Mouse (Mus musculus): ENCODE results near the gene Guca2a.
"Not testable (repeated sequence)": the region's sequence is repeated elsewhere in the genome, so short reads cannot be mapped to it uniquely, and the experiment has no call there.

Gene Guca2a

DNA sequence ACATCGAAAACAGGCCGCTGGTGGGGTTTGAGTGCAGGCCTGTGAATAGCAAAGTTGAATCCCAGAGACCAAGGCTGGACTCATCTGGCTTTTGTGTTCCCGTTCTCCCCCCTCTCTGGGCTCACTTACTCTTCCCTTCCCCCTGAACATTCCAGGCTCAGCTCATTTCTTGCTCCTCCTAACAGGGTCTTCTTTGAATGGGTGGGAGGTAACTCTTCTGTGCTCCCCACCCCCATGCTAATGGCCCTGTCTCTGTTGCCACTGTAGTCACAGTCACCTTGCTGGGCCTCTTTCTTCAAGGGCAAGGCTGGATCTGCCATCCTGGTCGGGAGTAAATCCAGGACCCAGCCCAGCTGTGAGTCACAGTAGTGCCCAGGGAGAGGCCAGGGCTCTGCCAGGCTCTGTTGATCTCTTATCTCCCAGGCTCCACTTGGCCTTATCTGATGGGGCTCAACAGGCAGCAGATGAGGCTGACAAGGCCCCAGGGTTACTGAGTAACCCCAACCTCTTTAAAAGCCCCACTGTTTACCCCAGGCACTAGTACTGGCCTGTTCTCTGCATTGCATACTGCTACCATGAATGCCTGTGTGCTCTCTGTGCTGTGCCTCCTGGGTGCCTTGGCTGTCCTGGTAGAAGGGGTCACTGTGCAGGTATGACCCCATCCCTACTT is at the start of gene Guca2a:
Gene Guca2a, plus strand, starts transcription at position 529 of the 670 bp plus-strand sequence.
- DNase-seq (ENCODE audit: low read depth), result no peak

DNA sequence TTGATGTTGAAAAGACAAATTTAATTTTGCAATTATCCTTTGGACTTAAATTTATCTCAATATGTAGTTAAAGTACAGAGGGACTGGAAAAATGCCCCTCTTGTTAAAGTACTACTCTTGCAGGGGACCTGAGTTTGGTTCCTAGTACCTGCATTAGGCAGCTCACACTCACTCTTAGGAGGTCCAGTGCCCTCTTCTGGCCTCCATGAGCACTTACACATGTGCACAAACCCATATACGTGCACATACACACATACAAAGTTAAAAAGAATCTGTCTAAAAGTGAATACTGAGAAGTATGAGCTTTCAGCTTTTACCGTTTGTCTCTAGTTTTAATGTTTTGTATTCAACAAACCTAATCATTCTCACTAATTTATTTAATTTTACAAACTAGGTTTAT is 49.5 kb upstream of the Guca2a start:
- no peak for DNase-seq (ENCODE audit: low read depth)

DNA sequence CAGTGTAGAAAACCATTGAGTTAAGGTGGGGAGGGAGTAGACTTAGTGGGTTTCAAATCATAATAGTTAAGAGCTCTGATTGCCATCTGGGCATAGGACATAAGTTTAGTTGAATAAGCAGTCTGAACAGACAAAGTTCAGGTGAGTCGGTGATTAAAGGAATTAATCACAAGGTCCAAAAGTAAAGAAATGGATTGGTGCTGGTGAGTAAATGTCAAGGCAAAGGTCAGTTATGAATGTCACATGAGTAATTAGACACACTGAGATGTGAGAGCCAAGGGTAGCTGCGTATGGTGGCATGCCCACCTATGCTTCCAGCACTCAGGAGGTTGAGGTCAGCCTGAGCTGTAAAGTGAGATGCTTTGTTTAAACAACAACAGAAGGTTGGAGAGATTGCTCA is 48.1 kb upstream of the Guca2a start:
- no peak for DNase-seq (ENCODE audit: low read depth)

DNA sequence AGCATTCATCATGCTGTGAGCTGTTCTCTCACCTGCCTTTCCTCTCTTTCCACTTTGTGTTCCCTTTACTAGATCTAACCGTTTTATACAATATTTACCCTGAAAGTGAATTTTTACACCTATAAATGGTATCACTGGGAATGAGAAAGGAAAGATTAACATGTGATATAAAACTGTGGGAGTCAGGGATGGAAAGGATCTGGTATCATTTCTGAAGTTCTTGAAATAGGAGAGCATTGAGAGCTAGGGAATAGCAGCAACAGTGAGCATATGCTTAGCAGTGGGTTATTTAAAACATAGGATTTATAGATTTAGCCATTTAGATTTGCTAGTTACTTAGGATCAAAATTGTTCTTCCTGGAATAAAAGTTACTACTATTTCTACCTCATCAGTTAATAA is 47.5 kb upstream of the Guca2a start:
- DNase-seq (ENCODE audit: low read depth), result no peak

DNA sequence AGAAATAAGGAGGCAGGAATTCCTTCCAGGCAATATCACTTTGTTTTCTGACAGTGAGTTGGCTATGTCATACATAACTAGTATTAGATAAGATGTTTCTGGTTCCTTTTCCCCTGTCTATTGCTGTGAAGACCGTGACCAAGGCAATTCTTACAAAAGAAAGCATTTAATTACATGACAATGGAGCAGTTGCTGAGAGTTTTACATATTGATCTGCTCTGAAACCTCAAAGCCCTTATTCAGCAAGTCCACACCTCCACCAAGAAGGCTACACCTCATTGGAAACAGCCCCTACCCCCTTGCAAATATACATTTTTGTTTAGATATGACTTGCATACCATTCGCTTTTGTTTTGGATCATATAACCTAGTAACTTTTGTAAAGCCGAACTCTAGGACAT is 45.0 kb upstream of the Guca2a start:
- no peak for DNase-seq (ENCODE audit: low read depth)

DNA sequence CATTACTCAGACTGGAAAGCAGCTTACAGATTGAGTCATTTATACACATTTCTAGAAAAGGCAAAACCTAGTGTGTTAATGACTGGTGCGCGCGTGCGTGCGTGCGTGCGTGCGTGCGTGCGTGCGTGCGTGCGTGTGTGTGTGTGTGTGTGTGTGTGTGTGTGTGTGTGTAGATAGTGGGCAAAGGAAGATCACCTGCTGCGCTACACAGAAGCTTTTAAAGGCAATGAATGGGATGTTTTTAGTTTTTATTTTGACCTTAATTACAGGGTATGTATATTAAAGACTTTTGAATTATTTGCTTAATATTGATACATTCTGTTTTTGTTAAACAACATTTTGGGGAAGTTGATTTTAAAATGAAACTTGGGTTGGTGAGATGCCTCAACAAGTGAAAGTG is 43.2 kb upstream of the Guca2a start:
- DNase-seq (ENCODE audit: low read depth), result no peak

DNA sequence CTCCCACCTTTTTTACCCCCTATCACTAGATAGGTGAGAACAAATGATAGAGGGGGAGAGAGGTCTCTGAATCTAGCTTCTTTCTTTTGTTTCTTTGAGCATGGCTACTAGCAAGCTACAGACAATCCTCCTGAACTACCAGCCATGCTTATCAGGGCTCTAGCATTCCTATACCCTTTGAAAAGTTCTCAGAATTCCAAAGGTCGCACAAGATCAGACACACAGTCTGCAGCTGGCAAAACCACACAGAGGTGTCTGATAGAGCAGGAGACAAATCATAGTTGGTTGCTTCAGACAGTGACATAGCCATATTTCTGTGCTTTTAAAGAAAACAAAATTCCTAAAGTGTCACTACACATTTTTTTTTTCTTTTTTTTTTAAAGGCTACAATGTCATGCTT is 37.9 kb upstream of the Guca2a start:
- DNase-seq (ENCODE audit: low read depth), result no peak

DNA sequence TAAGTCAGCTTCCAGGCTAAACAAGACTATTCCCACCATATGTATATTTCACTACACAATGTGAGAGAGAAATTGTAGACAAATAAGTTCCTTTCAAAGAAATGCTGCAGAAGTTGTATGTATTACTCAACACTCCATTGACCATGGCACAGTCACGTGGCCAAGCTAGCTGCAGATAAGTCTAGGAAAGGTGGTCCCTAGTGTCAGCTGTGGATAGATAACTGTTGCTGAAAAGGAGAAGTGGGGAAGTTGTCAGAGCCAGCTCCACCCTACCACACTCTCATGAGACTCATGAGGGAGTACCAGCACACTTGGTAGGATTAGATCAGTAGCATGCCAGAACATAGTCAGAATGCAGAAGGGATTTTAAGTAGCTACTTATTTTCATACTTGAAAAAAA is 28.0 kb upstream of the Guca2a start:
- no peak for DNase-seq (ENCODE audit: low read depth)

DNA sequence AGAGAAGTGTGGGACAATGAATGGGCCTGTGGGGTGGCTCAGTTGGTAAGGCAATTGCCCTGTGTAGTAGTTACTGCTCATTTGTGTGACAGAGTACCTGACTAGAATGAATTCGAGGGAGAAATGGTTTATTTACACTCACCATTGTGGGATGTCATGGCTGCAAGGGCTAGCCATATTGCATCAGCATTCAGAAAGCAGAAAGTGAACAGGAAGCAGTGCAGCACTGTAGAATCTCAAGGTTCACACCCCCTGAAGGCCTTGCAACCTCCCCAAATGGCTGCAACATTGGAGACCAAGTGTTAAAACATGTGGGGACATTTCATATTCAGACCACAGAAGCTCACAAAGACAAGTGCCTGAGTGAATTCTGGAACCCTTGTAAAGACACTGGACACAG is 23.4 kb upstream of the Guca2a start:
- peak; percentile 12 for DNase-seq (ENCODE audit: low read depth)

DNA sequence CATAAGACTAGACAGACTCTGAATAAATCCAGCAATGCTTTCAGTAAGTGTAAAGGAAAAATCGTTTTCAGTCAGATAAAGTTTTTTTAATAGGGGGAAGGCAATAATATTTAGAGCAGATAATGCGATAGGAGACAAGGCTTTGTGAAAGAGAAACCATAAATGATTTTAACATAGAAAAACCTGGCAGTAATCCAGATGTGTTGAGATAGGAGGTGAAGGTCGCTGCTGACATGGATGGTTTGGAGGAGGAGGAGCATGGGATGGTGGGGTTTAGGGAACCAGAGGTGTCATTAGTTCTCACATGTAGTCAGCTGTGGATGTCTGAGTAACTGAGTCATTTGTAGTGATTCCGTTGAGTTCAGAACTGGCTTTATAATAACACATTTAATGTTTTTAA is 22.8 kb upstream of the Guca2a start:
- no peak for DNase-seq (ENCODE audit: low read depth)

DNA sequence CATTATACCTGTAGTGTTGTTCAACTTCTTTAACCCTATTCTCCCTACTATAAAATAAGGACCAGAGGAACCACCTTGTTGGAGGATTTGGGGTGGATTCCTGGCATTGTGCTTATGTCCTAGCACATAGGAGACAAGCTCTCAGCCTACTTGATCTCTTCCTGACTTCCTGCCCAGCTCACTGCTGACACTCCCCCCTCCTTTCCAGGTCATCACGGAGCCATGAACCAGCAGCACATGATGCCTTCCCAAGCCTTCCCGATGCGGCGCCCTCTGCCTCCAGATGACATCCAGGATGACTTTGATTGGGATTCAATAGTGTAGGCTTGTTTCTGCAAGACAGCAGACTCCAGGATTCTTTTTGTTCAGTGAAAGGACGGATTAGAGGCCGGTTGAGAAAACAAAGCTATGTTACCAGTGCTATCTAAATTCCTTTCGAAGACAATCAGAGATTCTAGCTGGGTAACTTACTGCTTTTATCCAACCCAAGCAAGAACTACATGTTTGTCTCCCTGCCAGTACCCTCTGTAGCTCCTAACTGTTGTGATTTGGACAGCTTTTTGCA is 11.3 kb upstream of the Guca2a start:
- DNase-seq (ENCODE audit: low read depth), result no peak

DNA sequence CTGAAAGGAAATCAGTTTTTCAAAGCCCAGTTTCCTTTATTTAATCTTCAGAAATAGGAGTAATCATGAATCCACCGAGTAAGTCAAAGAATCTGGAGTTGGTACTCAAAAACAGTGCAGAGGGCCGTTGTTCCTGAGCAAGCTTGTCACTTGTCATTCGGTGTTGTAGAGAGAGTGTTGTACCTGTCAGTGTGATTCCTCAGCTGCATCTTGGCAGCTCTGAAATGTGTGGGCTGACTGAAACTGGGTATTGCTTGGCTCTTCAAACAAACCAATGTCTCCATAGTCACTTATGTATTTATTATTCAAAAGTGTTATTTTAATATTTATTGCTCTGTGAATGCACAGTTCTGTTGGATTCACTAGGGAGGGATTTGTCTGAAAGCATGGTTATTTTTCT is 10.6 kb upstream of the Guca2a start:
- no peak for DNase-seq (ENCODE audit: low read depth)

DNA sequence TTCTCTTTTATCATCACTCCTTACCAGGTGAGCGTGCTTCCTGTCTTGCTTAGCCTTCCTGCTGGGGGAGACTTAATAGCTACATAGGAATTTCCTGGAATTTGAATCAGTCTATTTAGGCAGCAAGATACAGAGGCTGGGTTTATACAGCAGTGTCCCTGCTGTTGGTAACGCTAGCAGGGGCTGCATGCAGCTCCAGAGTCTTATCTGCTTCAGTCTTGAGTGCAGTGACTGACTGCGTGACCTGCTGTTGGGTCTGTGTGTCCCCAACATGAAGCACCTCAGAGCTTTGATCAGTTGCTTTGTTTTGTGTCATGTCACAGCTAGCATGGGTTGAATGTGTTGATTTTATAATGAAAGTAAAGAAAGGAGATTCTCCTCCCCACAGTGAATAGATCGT is 10.2 kb upstream of the Guca2a start:
- DNase-seq (ENCODE audit: low read depth), result no peak

DNA sequence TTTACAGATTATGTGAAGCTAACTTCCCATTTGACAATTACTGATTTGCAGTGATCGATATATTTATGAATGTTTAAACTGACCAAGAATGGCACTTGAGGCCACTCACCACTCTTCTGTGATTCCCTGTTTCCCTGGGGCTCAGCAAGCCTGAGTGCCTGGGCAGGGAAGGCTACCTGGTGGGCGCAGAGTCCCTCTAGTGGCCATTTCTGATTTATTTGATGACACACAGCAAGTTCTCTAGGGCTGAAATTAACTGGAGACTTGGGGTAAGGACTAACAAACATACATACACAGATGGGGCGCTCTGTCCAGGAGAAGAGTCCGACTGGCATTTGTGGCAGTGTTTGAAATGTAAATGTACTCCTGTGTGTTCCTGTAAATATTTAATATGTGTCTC is 9.1 kb upstream of the Guca2a start:
- not testable (repeated sequence) for DNase-seq (ENCODE audit: low read depth)

DNA sequence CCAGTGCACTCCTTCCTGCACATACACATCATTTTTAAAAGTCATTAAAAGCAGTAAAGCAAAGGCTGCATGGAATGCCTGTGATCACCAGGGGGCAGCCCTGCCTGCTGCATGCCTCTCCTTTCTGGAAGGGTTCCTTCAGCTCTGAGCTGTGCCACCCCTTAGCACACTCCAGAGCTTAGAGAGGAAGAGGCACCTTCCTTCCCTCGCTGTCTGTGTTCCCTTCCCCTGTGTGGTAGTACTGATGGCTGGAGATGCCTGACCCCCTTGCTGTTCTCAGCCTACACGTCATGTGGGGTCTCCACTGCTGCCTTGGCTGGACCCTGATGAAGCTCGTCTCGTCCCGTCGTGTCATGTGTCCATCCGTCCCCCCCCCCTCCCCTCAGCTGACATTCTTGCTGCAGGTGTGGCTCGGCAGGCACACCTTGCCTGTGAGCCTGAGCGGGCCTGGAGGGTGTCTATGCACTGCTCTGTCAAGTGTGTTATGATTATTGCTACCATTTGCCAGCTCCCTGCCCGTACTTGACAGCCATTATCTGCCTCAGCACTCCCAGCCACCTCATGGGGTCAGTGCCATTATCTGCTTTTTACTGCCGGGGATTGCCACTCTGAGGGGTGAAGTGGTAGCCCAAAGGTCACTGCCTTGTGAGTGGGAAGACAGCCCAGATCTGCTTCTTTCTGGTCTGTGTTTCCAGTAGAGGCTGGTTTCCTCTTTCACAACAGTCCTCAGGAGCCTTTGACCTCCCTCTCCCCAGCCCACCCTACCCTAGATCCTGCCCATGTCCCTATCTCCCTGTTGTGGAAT is 6.2 kb upstream of the Guca2a start:
- no peak for DNase-seq (ENCODE audit: low read depth)

DNA sequence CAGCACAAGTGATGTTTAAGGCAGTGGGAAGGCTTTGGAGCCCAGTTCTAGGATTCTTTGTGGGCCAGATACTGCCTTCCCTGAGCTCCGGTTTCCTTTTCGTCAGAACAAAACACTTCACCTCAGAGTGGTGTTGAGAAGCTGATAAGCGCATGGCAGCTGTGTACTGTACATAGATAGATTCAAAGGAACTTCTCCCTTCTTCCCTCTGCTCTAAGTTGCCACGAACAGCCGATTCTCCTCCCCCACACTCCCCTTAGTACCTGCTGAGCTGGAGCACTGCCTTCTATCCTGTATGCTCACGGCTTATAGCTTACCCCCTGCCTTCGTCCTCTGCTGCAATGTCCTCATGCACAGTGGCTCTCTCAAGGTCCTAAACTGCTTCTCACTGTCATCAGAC is 4.8 kb upstream of the Guca2a start:
- DNase-seq (ENCODE audit: low read depth), result no peak

DNA sequence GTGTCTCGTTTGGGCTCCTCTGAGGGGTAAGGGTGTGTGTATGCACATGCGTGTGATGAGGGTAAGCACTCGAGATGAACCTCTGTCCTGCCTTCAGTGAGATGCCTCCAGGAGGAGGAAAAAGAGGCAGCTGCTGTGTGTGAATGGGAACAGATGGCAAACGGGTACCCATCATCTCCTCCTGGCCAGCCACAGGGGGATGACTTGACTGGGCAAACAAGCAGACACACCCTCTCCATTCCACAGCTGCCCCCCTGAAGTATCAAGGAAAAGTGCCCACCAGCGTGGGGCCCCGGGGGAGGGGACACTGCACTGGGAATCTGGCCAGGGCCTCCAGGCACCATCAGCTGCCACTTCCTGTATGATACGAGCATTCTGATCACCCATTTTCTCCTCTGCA is 4.2 kb upstream of the Guca2a start:
- no peak for DNase-seq (ENCODE audit: low read depth)

DNA sequence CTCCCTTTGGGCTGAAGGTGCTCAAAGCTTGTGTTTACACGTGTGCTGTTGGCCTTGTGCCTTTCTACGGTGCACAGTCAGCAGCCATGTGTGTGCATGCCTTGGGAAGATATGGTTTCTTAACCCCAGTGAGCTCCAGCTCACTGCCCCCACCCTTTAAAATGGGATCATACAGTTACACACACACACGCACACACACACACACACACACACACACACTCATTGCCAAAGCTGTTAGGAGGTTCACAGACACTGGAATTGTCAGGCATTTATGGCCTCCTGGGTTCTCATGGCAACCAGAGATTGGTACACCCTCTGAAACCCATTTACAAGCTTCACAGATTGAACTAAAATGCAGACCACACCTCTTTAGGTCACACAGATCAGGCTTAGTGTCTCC is 3.6 kb upstream of the Guca2a start:
- no peak for DNase-seq (ENCODE audit: low read depth)

DNA sequence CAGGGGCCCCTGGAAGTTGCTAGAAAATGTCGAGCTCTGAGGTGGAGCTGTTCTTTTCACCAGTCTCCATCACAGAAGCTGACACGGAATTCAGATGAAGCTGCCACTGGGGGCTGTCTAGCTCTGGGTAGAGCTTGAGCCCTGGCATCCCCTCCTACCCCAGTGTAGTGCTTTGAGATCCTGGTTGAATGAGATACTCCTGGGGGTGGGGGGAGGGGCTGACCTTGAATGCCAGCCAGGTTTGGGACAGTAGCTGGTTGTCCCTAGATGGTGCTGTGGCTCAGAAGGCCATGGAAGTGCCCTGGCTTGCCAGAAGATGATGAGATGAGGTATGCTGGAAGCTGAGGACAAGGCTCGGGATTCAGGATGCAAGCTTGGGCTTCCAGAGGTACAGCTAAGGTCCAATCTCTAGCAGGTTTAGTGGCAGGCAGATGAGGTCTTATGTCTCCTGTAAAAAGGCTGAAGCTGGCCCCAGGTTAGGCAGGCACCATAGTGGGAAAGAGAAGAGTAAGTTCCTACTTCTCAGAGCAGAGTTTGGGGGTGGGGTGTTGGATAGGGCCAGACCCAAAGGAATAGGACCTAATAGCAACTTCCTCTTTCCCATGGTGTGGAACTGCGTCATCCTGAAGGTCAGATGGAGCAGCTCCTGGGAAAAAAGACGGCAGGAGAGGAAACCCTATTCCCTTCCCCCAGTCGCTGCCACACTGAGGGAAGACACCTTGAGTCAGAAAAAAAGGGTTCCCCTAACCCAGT is 2.4 kb upstream of the Guca2a start:
- DNase-seq (ENCODE audit: low read depth), result no peak

DNA sequence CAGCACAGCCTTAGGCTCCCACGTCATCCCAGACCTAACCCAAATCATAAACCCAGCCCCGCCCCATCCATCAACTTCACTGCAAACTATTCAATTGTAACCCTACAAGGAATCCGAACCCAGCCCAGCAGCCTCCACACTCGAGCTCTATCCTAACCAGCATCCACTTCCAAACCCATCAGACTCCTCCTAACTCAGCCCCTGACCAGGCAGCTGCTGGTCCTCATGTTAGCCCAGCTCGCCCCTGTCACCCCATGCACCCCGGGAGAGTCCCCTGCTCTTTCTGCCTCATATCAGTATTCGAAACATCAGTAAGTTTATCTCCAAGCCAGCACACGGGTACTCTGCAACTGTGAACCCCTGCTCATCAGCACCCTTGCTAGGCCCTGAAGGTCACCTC is 1.8 kb upstream of the Guca2a start:
- DNase-seq (ENCODE audit: low read depth), result no peak

DNA sequence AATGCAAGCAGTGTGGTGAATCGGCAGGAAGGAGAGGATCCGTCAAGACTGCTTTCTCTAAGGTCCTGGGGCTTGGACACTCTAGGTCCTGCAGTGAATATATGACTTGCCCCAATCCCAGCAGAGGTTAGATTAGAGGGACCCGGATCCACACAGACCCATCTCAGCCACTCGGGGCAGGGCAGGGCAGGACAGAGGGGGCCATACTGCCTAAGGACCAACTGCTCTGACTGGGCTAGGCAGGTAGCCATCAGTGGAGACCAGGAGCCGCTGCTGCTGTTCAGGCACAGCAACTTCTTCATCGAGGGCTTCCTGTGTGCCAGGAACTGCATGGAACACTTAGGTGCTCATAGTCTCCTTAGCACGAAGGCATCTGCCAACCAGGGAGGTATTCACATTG is 773 bp upstream of the Guca2a start:
- DNase-seq (ENCODE audit: low read depth), result no peak

DNA sequence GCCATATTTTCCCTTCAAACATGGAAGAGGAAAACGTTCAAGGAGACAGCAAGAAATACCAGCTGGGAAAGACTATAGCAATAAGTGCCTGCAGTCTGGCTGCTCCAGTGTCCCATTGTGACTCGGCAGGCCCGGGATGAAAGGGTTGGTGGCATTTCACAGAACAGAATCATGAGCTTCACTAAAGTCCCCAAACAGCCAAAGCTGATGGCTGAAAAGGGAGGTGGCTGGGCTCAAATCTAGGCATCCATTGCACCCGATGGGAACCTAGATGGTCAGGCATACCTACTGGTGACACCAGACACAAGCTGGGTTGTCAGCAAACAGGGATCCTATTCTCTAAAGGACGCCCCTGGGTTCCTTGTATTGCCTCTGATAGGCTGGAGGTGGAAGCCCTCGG is 442 bp downstream of the Guca2a start:
- DNase-seq (ENCODE audit: low read depth), result no peak

DNA sequence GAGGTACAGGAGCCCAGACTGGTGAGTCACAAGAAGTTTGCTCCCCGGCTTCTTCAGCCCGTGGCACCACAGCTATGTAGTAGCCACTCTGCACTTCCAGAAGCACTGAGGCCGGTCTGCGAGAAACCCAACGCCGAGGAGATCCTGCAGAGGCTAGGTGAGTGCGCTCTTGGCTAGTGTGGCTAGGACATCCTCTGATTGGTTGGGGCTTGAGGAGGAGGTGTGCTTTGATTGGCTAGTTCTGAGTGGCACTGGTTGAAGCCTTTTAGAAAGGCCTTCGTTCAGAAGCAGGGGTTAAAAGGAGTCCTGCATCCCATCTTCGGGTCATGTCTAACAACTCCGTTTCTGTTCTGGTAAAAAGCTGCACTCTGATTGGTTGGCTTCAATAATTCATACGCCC is 1.2 kb downstream of the Guca2a start:
- no peak for DNase-seq (ENCODE audit: low read depth)

All from induced T-regulatory cell, adult 2 months (primary cell).